Mouse (Mus musculus) limb, embryonic 14.5 days (tissue): ENCODE data around the gene St7l. TPM values are rescaled to one million over a fixed set of nuclear protein-coding genes. Genes with fewer than 3 reads are reported as not detected.

ENCODE experiments used
- ATAC-seq: fragments of 200-750 bp; cut with Nextera tagmentation; 2 replicates; pipeline ENCODE4 v1.8.0; 2017; ENCODE audit warnings: low read depth, moderate number of reproducible peaks, moderate TSS enrichment; ENCODE audit not compliant: low FRiP score
- DNase-seq: peaks from one replicate; pipeline ENCODE4 v3.0.0-alpha.2; 2015; ENCODE audit warnings: low spot score
- H3K27ac ChIP-seq: fragments of 300-500 bp; sonication (generic); replicated peaks from 2 replicates; pipeline ENCODE4 v1.5.1; 2014; ENCODE audit warnings: low read depth, mild to moderate bottlenecking, low read length, moderate library complexity, mixed read lengths
- H3K27me3 ChIP-seq: fragments of 300-500 bp; sonication (generic); 2 replicates; pipeline ENCODE4 v1.6.1; 2014; ENCODE audit warnings: low read length, mixed read lengths; ENCODE audit not compliant: control insufficient read depth, insufficient read depth
- H3K36me3 ChIP-seq: fragments of 300-500 bp; sonication (generic); 2 replicates; pipeline ENCODE4 v1.6.1; 2014; ENCODE audit warnings: mild to moderate bottlenecking, low read length, moderate library complexity, mixed read lengths; ENCODE audit not compliant: control insufficient read depth, insufficient read depth
- H3K4me1 ChIP-seq: fragments of 300-500 bp; sonication (generic); 2 replicates; pipeline ENCODE4 v1.6.1; 2014; ENCODE audit warnings: antibody characterized with exemption, low read length, mixed read lengths; ENCODE audit not compliant: control insufficient read depth, insufficient read depth
- H3K4me2 ChIP-seq: fragments of 300-500 bp; sonication (generic); replicated peaks from 2 replicates; pipeline ENCODE4 v1.6.1; 2014; ENCODE audit warnings: low read depth, mild to moderate bottlenecking, low read length, moderate library complexity; ENCODE audit not compliant: severe bottlenecking
- H3K4me3 ChIP-seq: fragments of 300-500 bp; sonication (generic); replicated peaks from 2 replicates; pipeline ENCODE4 v1.5.1; 2014; ENCODE audit warnings: low read length
- H3K9ac ChIP-seq: fragments of 300-500 bp; sonication (generic); 2 replicates; pipeline ENCODE4 v1.6.1; 2014; ENCODE audit warnings: mild to moderate bottlenecking, low read depth, low read length, moderate library complexity; ENCODE audit not compliant: severe bottlenecking
- H3K9me3 ChIP-seq: fragments of 300-500 bp; sonication (generic); 2 replicates; pipeline ENCODE4 v1.6.1; 2016; ENCODE audit warnings: low read length; ENCODE audit not compliant: control insufficient read depth
- POLR2A ChIP-seq: fragments of 200-500 bp; IDR thresholded peaks from 2 replicates; pipeline ENCODE4 v1.8.0; 2012; ENCODE audit warnings: inconsistent platforms, mild to moderate bottlenecking, moderate library complexity, borderline replicate concordance; ENCODE audit not compliant: insufficient read depth, insufficient read length; ENCODE audit errors: extremely low read depth
- WGBS: fragments of 180-500 bp; shearing (Covaris S2); extraction: QIAGEN DNeasy Blood & Tissue Kit; methylation state at CpG from one replicate; pipeline ENCODE4 v1.1.7; 2014; 5-methylcytosine and 5-hydroxymethylcytosine counted together
- polyA plus RNA-seq, 2 experiments: library from polyadenylated mRNA; depleted of rRNA in 1 of 2; stranded (reverse) in 1 of 2; unstranded in 1 of 2; fragments of >200 nt; fragmentation: Nextera tagmentation in 1 of 2; extraction: Ambion mirVana in 1 of 2; gene quantifications; 2 replicates each; pipeline versions ENCODE4 v1.2.1 to v1.2.3; 2012 to 2014

St7l gene
- polyA plus RNA-seq, 2 experiments, result 18.4 to 40.4 TPM

- Histone ChIP-seq H3K36me3 (peaks cover 66% of the 10 kb centered on the region), H3K4me2 (no peak overlapping the region), H3K27me3 (no peaks in the 10 kb centered on the region), H3K27ac (no peak overlapping the region), H3K9me3 (no peaks in the 10 kb centered on the region), H3K4me3 (no peak overlapping the region), H3K9ac (no peak overlapping the region), H3K4me1 (no peaks in the 10 kb centered on the region)
- DNase-seq, result no peak
- TF ChIP-seq POLR2A, result no peak
- 91% methylated on average over 5 of the region's 5 CpGs for WGBS
- ATAC-seq, result no peak
These were observed 22.8 kb upstream of the St7l start for GRCm38 (mm10) chr3:104841049-104841448.

- no peak overlapping the region for H3K27ac ChIP-seq
- no peak overlapping the region for H3K9ac ChIP-seq
- H3K27me3 ChIP-seq, result no peaks in the 10 kb centered on the region
- H3K4me2 ChIP-seq, result no peak overlapping the region
- H3K4me1 ChIP-seq, result no peaks in the 10 kb centered on the region
- no peak for TF ChIP-seq POLR2A
- no peaks in the 10 kb centered on the region for H3K9me3 ChIP-seq
- H3K36me3 ChIP-seq, result peaks cover 41% of the 10 kb centered on the region
- DNase-seq (no peak), ATAC-seq (no peak)
- H3K4me3 ChIP-seq, result no peak overlapping the region
- WGBS, result 65% methylated on average over 4 of the region's 4 CpGs
These were observed 17.2 kb upstream of the St7l start for GRCm38 (mm10) chr3:104846601-104847000.

- H3K9me3 ChIP-seq, result no peaks in the 10 kb centered on the region
- no peaks in the 10 kb centered on the region for H3K4me1 ChIP-seq
- peaks cover 12% of the 10 kb centered on the region; the same call in 1 of the 2 replicates for H3K36me3 ChIP-seq
- no peaks in the 10 kb centered on the region for H3K27me3 ChIP-seq
- no peak overlapping the region for H3K27ac ChIP-seq
- WGBS, result 88% methylated on average over 1 of the region's 1 CpGs
- no peak overlapping the region for H3K4me3 ChIP-seq
- H3K9ac ChIP-seq, result no peak overlapping the region
- no peak overlapping the region for H3K4me2 ChIP-seq
- TF ChIP-seq POLR2A, result no peak
- no peak for ATAC-seq
- no peak for DNase-seq
These were observed 9.3 kb upstream of the St7l start for GRCm38 (mm10) chr3:104854465-104854864.

GRCm38 (mm10) chr3:104854866-104855265 is 8.9 kb upstream of the St7l start:
- Histone ChIP-seq H3K36me3 (peaks cover 12% of the 10 kb centered on the region; the same call in 1 of the 2 replicates), H3K27ac (no peak overlapping the region), H3K9me3 (no peaks in the 10 kb centered on the region), H3K27me3 (no peaks in the 10 kb centered on the region), H3K9ac (no peak overlapping the region), H3K4me3 (no peak overlapping the region), H3K4me1 (no peaks in the 10 kb centered on the region), H3K4me2 (no peak overlapping the region)
- DNase-seq (no peak), ATAC-seq (no peak)
- no peak for TF ChIP-seq POLR2A

- Histone ChIP-seq H3K4me1 (no peaks in the 10 kb centered on the region), H3K36me3 (peaks cover 12% of the 10 kb centered on the region; the same call in 1 of the 2 replicates), H3K4me3 (no peak overlapping the region), H3K9me3 (no peaks in the 10 kb centered on the region), H3K4me2 (no peak overlapping the region), H3K27me3 (no peaks in the 10 kb centered on the region), H3K27ac (no peak overlapping the region), H3K9ac (no peak overlapping the region)
- 73% methylated on average over 1 of the region's 1 CpGs for WGBS
- no peak for ATAC-seq
- no peak for TF ChIP-seq POLR2A
- no peak for DNase-seq
These were observed 7.7 kb upstream of the St7l start for GRCm38 (mm10) chr3:104856106-104856505.

GRCm38 (mm10) chr3:104858560-104858959 is 5.2 kb upstream of the St7l start:
- no peak for DNase-seq
- no peak for ATAC-seq
- H3K36me3 ChIP-seq, result peaks cover 12% of the 10 kb centered on the region; the same call in 1 of the 2 replicates
- 95% methylated on average over 1 of the region's 1 CpGs for WGBS
- peaks cover 14% of the 10 kb centered on the region for H3K4me1 ChIP-seq
- no peak overlapping the region for H3K27ac ChIP-seq
- no peak overlapping the region for H3K9ac ChIP-seq
- H3K9me3 ChIP-seq, result no peaks in the 10 kb centered on the region
- H3K4me2 ChIP-seq, result no peak overlapping the region
- TF ChIP-seq POLR2A, result no peak
- no peaks in the 10 kb centered on the region for H3K27me3 ChIP-seq
- H3K4me3 ChIP-seq, result no peak overlapping the region
